Mouse (Mus musculus) layer of hippocampus, adult 8-10 months (tissue): ENCODE measurements around the gene Sema4f. TPM values are rescaled to one million over a fixed set of nuclear protein-coding genes. Genes with fewer than 3 reads are reported as not detected.

Experiments
- DNase-seq, 2 experiments: peaks; one replicate each; pipeline ENCODE4 v3.0.0; 2022; ENCODE audit warnings: low spot score in 2 of 2
- total RNA-seq, 4 experiments: library from RNA; stranded (reverse); gene quantifications; 2 replicates each; pipeline ENCODE4 v1.2.4; 2022

The Sema4f gene
- total RNA-seq, 4 experiments from 2014 or later = 33.5 to 44.9 (median 40.1) TPM

DNA sequence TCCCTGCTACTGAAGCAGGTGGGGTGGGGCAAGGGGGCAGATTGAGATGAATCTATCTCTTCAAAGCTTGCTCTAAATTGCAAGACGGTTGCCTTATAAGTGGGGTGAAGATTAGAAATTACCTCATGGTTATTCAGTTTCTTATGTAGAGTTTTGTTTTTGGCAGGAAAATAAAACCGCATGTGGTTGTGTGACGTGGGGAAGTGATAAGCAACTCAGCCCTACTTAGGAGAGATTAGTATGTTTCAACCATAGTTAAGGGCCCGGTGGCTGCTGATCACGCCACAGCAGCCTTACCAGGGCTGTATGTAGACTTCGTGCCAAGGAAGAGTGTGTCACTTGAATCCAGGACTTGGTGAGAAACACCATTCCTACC is 67.2 kb downstream of the Sema4f start:
- DNase-seq = no peak

DNA sequence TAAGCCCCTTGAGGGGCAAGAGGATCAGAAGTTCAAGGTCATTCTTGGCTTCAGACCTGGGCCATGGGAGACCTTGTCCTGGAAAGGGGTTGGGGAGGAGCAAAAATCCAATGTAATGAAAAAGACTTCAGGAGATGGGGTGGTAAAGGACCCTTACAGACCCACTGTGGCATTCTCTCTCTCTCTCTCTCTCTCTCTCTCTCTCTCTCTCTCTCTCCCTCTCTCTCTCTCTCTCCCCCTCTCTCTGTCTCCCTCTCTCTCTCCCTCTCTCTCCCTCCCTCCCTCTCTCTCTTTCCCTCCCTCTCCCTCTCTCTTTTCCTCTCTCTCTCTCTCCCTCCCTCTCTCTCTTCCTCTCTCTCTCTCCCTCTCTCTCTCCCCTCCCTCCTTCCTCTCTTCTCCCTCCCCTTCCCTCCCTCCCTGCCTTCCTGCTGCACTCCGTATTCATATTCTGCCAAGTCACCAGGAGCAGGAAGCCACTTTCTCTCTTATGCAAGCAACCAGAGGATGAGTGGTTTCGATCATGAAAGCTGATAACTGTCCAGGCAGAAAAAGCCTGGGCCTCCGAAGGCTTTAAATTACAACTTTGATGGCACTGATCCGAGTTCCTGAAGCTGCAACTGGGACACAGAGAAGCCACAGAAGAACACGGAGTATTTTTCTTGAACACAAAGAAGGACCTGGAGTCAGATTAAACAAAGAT is 67.8 kb downstream of the Sema4f start:
- DNase-seq = no peak

DNA sequence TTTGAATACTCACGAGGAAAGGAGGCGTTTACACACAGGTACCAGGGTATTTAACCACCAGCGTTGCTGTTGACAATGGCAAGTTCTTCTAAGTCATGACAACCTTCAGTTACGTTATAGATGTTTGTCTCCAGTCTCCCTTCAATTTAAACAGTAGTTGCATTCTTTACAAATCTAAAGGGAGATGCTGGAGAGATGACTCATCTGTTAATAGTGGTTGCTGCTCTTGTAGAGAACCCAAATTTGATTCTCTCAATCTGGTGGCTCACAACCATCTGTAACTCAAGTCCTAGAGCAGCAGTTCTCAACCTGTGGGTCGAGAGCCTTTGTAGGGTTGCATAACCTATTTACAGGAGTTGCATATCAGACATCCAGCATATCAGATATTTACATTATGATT is 71.1 kb downstream of the Sema4f start:
- no peak for DNase-seq

DNA sequence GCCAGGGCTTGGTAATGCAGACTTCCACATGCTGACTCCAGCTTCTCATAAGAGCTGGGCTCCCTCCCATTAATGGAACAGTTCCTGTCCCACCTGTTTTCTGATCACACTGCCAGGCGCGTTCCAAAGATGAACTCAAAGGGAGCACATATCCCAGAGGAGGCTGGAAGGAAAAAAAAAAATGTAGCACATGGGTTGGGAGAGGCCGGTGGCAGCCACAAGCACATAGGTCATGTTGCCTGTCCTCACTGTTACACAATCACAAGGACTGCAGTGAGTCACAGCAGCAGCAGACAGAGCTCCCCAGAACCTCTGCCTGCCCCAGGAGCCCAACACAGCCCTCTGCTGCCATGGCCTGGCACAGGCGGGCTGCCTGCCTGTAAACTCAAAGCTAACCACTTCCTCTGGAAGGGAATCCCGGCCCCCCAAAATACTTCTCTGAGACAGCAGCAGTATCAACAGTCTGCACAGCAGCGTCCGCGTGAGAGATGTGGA is 76.1 kb downstream of the Sema4f start:
- DNase-seq = no peak

DNA sequence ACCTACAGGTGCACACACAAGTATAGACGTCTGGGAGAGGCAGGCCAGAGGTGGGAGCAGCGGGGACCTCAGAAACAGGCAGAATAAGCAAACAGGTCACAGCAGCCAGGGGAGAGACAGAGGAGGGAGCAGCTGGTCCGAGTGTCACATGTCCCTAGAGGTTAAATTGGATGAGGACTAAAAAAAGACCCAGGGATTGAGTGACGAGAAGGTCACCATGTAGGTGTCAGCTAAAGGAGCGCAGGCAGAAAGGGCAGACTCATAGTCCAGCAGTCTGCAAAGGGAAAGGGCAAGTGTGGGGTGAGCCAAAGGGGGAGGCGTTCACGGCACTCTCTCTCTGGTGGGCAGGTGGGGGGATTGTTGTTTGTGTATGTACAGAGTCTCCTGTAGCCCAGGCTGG is 77.1 kb downstream of the Sema4f start:
- no peak for DNase-seq

DNA sequence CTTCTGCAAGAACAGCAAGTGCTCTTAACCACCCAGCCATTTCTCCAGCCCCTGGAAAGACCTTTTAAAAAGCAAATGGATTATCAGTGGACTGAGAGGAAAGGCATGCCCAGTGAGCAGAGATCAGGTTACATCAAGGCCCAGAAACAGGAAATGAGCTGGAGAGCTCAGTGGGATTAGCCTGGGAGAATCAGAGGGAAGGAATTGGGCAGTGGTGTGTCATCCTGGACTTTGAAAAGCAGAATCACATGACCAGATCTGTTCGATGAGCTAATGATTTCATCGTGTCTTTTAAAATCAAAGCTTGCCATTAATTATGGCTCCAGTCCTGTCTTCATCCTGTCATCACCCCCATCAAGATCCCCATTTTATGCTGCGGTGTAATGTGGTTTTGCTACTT is 77.5 kb downstream of the Sema4f start:
- DNase-seq = no peak

Other genes starting within 250 kb of the Sema4f start
- gene Pole4, start 234.4 kb downstream of the Sema4f start, total RNA-seq = 10 to 100 TPM; 34.6 to 40.3 (median 37.5) TPM
- 10 to 100 TPM in 2 of 4 experiments, 1 to 10 TPM in 2; 5.6 to 14.4 (median 9.6) TPM for gene Hk2, start 165.3 kb downstream of the Sema4f start, total RNA-seq
- gene M1ap, start 7.1 kb upstream of the Sema4f start, total RNA-seq = under 1 TPM in 2 of 4 experiments, not detected in 2; 0.18 to 0.23 TPM
- gene Dok1, start 93.7 kb upstream of the Sema4f start, total RNA-seq = 1 to 10 TPM; 3.3 to 7.4 (median 5.0) TPM
- 1 to 10 TPM; 2.5 to 4.7 (median 3.2) TPM for gene Loxl3, start 94.4 kb upstream of the Sema4f start, total RNA-seq
- gene Aup1, start 114.8 kb upstream of the Sema4f start, total RNA-seq = 100 to 1,000 TPM; 123 to 153 (median 136) TPM
- 10 to 100 TPM; 50.0 to 60.6 (median 51.8) TPM for gene Htra2, start 115.5 kb upstream of the Sema4f start, total RNA-seq
- gene Dqx1, start 118.1 kb upstream of the Sema4f start, total RNA-seq = 1 to 10 TPM in 3 of 4 experiments, under 1 TPM in 1; 0.41 to 2.1 (median 1.5) TPM
- not detected for gene Tlx2, start 130.5 kb upstream of the Sema4f start, total RNA-seq
- gene Pcgf1, start 138.1 kb upstream of the Sema4f start, total RNA-seq = 10 to 100 TPM; 32.0 to 37.0 (median 34.0) TPM
- gene Lbx2, start 146.6 kb upstream of the Sema4f start, total RNA-seq = 1 to 10 TPM in 1 of 4 experiments, under 1 TPM in 2, not detected in 1; 0.54 to 1.5 (median 0.68) TPM
- 10 to 100 TPM in 1 of 4 experiments, 1 to 10 TPM in 3; 6.6 to 13.8 (median 8.9) TPM for gene Ccdc142, start 161.8 kb upstream of the Sema4f start, total RNA-seq
- gene Gm42688, start 161.8 kb upstream of the Sema4f start, total RNA-seq = 1 to 10 TPM; 7.5 to 9.1 (median 8.5) TPM
- gene Mrpl53, start 169.3 kb upstream of the Sema4f start, total RNA-seq = 10 to 100 TPM; 52.2 to 63.0 (median 61.9) TPM
- 10 to 100 TPM; 23.7 to 30.1 (median 28.2) TPM for gene Mogs, start 175.7 kb upstream of the Sema4f start, total RNA-seq
- 10 to 100 TPM; 47.2 to 57.7 (median 52.1) TPM for gene Wbp1, start 181.8 kb upstream of the Sema4f start, total RNA-seq
- gene Ino80b, start 185.7 kb upstream of the Sema4f start, total RNA-seq = 10 to 100 TPM; 20.6 to 29.8 (median 26.7) TPM
- 10 to 100 TPM; 75.6 to 85.0 (median 80.3) TPM for gene Rtkn, start 195.7 kb upstream of the Sema4f start, total RNA-seq
- gene Wdr54, start 216.6 kb upstream of the Sema4f start, total RNA-seq = 10 to 100 TPM; 23.4 to 27.5 (median 26.9) TPM
- 10 to 100 TPM; 21.2 to 23.8 (median 22.7) TPM for gene 1700003E16Rik, start 216.6 kb upstream of the Sema4f start, total RNA-seq
- gene Dctn1, start 226.2 kb upstream of the Sema4f start, total RNA-seq = 100 to 1,000 TPM; 363 to 385 (median 379) TPM